Mouse (Mus musculus) stomach, postnatal 0 days (tissue): ENCODE measurements at regions not wholly inside any gene's neighbourhood (a gene's known extent, or its start where the extent isn't known, plus 50 kb on each side); places are given as distances from the start of the nearest gene placed in this dataset.

Source experiments
- ATAC-seq: fragments of 200-750 bp; cut with Nextera tagmentation; 2 replicates; pipeline ENCODE4 v1.8.0; 2017; ENCODE audit not compliant: low FRiP score, low TSS enrichment
- DNase-seq: peaks from one replicate; pipeline ENCODE4 v3.0.0-alpha.2; 2016; ENCODE audit warnings: low spot score
- H3K27ac ChIP-seq: fragments of 300-500 bp; sonication (generic); replicated peaks from 2 replicates; pipeline ENCODE4 v1.5.1; 2014; ENCODE audit warnings: mild to moderate bottlenecking, control low read depth
- H3K27me3 ChIP-seq: fragments of 300-500 bp; sonication (generic); 2 replicates; pipeline ENCODE4 v1.6.1; 2014; ENCODE audit warnings: low read length; ENCODE audit not compliant: control insufficient read depth, insufficient read depth
- H3K36me3 ChIP-seq: fragments of 300-500 bp; sonication (generic); 2 replicates; pipeline ENCODE4 v1.6.1; 2014; ENCODE audit warnings: low read length, mixed read lengths; ENCODE audit not compliant: control insufficient read depth, insufficient read depth
- H3K4me1 ChIP-seq: fragments of 300-500 bp; sonication (generic); replicated peaks from 2 replicates; pipeline ENCODE4 v1.6.1; 2014; ENCODE audit warnings: antibody characterized with exemption; ENCODE audit not compliant: control insufficient read depth, insufficient read depth
- H3K4me2 ChIP-seq: fragments of 300-500 bp; sonication (generic); replicated peaks from 2 replicates; pipeline ENCODE4 v1.6.1; 2014; ENCODE audit warnings: low read depth, mild to moderate bottlenecking, control low read depth, moderate library complexity
- H3K4me3 ChIP-seq: fragments of 300-500 bp; sonication (generic); 2 replicates; pipeline ENCODE4 v1.5.1; 2014; ENCODE audit warnings: low read depth, low read length, control low read depth
- H3K9ac ChIP-seq: fragments of 300-500 bp; sonication (generic); 2 replicates; pipeline ENCODE4 v1.6.1; 2014; ENCODE audit warnings: mild to moderate bottlenecking, low read length, control low read depth, mixed read lengths
- H3K9me3 ChIP-seq: fragments of 300-500 bp; sonication (generic); 2 replicates; pipeline ENCODE4 v1.6.1; 2016; ENCODE audit warnings: low read length; ENCODE audit not compliant: control insufficient read depth
- CTCF ChIP-seq: IDR thresholded peaks from 2 replicates; pipeline ENCODE4 v1.5.1; 2016; ENCODE audit warnings: antibody characterized with exemption, low read depth, mild to moderate bottlenecking, moderate library complexity
- EP300 ChIP-seq: optimal IDR thresholded peaks from 2 replicates; pipeline ENCODE3; 2016; ENCODE audit warnings: antibody characterized with exemption
- WGBS: fragments of 180-500 bp; shearing (Covaris S2); extraction: QIAGEN DNeasy Blood & Tissue Kit; methylation state at CpG from one replicate; pipeline ENCODE4 v1.1.7; 2014; 5-methylcytosine and 5-hydroxymethylcytosine counted together

DNA sequence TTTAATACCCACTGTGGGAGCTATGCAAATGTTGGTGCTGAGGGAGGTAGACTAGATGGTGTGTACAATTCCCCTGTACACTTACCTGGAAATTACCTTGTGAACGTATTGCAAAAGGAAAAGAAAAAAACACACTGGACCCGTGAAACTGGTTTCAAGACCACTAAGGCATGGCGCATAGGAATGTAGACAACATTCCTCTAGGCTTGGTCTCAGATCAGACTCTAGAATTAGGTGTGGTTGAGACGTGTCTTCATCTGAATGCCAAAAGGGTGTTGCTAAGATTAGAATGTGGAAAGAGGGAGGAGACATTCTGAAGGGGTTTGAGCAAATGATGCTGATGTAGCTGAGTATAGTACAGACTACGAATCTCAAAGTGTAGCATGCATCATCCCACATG is 237.1 kb upstream of the Tank start:
- peak; percentile 86 for TF ChIP-seq EP300
- TF ChIP-seq CTCF = no peak
- WGBS = 49% methylated on average over 5 of the region's 5 CpGs
- no peaks in the 10 kb centered on the region; the same call in 1 of the 2 replicates for H3K9me3 ChIP-seq
- DNase-seq (no peak), ATAC-seq (no peak)
- H3K4me3 ChIP-seq = no peak overlapping the region
- no peak overlapping the region for H3K27ac ChIP-seq
- no peaks in the 10 kb centered on the region for H3K36me3 ChIP-seq
- H3K27me3 ChIP-seq = no peaks in the 10 kb centered on the region
- H3K4me2 ChIP-seq = no peak overlapping the region
- no peaks in the 10 kb centered on the region for H3K4me1 ChIP-seq
- no peak overlapping the region for H3K9ac ChIP-seq

DNA sequence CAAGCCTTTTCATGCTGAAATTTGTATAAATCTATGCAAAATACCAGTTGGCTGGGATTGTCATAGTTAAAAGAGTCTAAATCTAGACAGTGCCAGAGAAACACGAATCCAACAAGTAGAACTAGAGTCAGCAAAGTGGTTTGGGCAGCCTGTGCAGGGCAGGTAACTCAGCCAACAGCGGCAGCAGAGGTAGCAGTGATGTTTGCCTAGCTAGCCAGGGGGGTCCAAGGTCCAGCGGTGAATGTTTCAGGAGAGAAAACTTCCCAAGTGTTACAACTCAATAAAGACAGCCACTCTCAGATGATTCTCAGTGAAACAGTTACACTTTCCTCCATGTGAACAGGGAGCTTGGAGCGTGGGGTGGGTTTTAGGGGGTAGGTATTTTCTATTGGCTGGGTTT is 259.2 kb upstream of the Tank start:
- H3K4me2 ChIP-seq = no peak overlapping the region
- no peaks in the 10 kb centered on the region for H3K27me3 ChIP-seq
- no peaks in the 10 kb centered on the region for H3K36me3 ChIP-seq
- DNase-seq (peak; percentile 30), ATAC-seq (no peak)
- no peak overlapping the region for H3K27ac ChIP-seq
- no peaks in the 10 kb centered on the region for H3K4me1 ChIP-seq
- WGBS = 63% methylated on average over 4 of the region's 4 CpGs
- TF ChIP-seq EP300 (no peak), CTCF (no peak)
- H3K4me3 ChIP-seq = no peak overlapping the region
- H3K9ac ChIP-seq = no peak overlapping the region
- H3K9me3 ChIP-seq = no peaks in the 10 kb centered on the region

DNA sequence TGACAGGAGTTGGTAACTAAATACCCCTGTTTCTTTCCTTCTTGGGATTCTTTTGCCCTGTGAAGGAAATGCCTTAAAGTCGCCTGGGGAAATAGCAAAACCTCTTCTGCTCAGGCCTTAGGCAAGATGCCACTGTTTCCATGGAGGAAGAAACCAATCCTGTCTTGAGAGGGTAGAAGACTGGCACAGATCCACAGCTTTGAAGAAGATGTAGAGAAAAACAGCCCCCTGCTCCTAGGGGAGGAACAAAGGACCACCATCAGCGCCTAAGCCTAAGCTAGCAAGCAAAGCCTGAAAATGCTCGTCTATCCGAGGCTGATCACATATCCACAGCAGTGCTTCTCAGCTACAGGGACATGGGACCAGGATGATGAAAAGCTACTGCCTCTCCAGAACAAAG is 268.0 kb upstream of the Tank start:
- 59% methylated on average over 4 of the region's 4 CpGs for WGBS
- no peak overlapping the region for H3K4me2 ChIP-seq
- H3K9ac ChIP-seq = no peak overlapping the region
- H3K4me1 ChIP-seq = no peaks in the 10 kb centered on the region
- no peaks in the 10 kb centered on the region for H3K9me3 ChIP-seq
- H3K27ac ChIP-seq = no peak overlapping the region
- no peak overlapping the region for H3K4me3 ChIP-seq
- ATAC-seq = no peak
- no peaks in the 10 kb centered on the region for H3K36me3 ChIP-seq
- TF ChIP-seq CTCF (no peak), EP300 (no peak)
- DNase-seq = no peak
- H3K27me3 ChIP-seq = no peaks in the 10 kb centered on the region

GRCm38 (mm10) chr2:61309219-61309618 is 269.2 kb upstream of the Tank start:
- Histone ChIP-seq H3K4me1 (no peaks in the 10 kb centered on the region), H3K27ac (no peak overlapping the region; the same call in 1 of the 2 replicates), H3K9me3 (no peaks in the 10 kb centered on the region), H3K4me2 (no peak overlapping the region), H3K4me3 (no peak overlapping the region), H3K36me3 (no peaks in the 10 kb centered on the region), H3K27me3 (no peaks in the 10 kb centered on the region), H3K9ac (no peak overlapping the region)
- TF ChIP-seq CTCF (no peak), EP300 (no peak)
- 61% methylated on average over 2 of the region's 2 CpGs for WGBS
- DNase-seq (no peak), ATAC-seq (peak; percentile 47; the same call in 1 of the 2 replicates)

DNA sequence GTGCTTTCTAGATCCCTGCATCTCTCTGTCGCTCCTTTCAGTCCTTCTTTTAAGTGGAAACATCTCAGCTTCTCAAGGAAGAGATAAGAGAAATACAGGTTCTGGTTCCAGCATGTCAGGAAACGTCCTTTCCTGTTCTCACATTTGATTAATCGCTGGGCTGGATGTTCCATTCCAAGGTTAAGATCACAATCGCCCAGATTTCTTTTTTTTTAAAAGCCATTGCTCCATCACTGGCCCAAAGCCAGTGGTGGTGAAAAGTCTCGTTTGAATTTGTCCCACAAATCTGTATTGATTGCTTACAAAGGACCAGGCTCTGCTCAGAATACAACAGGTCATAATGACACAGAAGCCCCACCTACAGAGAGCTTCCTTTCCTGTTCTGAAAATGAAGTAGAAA is 281.2 kb upstream of the Tank start:
- Histone ChIP-seq H3K9me3 (no peaks in the 10 kb centered on the region), H3K27ac (0 out of 2 replicates have a peak overlapping the region, but pooled peaks have one; percentile 24), H3K9ac (no peak overlapping the region), H3K27me3 (no peaks in the 10 kb centered on the region), H3K4me3 (no peak overlapping the region), H3K36me3 (no peaks in the 10 kb centered on the region), H3K4me2 (no peak overlapping the region), H3K4me1 (no peaks in the 10 kb centered on the region)
- no peak for ATAC-seq
- 42% methylated on average over 5 of the region's 5 CpGs for WGBS
- DNase-seq = no peak
- TF ChIP-seq CTCF (no peak), EP300 (no peak)

- no peak for DNase-seq
- Histone ChIP-seq H3K4me3 (no peak overlapping the region), H3K27me3 (no peaks in the 10 kb centered on the region), H3K4me1 (no peaks in the 10 kb centered on the region), H3K9ac (no peak overlapping the region), H3K4me2 (no peak overlapping the region), H3K9me3 (no peaks in the 10 kb centered on the region), H3K36me3 (no peaks in the 10 kb centered on the region), H3K27ac (peak overlapping the region; percentile 40; the same call in 1 of the 2 replicates)
- ATAC-seq = no peak
- 78% methylated on average over 6 of the region's 6 CpGs for WGBS
- TF ChIP-seq CTCF (no peak), EP300 (no peak)
Measured at GRCm38 (mm10) chr2:61296606-61297005, 281.8 kb upstream of the Tank start.
